Mouse (Mus musculus): Measurements from ENCODE around the gene Gramd4. TPM values are rescaled to one million over a fixed set of nuclear protein-coding genes. Genes with fewer than 3 reads are reported as not detected.
"Not testable (repeated sequence)": the region's sequence is repeated elsewhere in the genome, so short reads cannot be mapped to it uniquely, and the experiment has no call there.

Gramd4 gene
- polyA plus RNA-seq, 1 experiment, result 20.7 TPM

DNA sequence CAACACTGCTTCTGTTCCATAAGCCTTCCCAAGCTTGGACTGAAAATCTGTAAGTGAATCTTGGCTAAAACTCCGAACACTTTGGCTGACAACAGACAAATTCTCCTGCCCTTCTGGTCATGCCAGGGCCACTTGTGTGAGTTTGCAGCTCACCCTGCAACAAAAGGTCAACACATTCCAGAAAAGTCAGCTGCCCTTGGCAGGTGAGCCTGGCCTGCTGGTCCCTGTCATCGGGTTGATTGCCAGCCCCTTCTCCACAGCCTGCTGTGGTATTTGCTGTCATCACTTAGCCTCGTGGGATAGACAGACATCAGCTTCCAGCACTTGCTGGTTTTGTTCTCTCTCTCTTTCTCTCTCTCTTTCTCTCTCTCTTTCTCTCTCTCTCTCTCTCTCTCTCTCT, 114.6 kb downstream of the Gramd4 start:
- Histone ChIP-seq H3K27ac (ENCODE audit: control insufficient read depth, insufficient read depth, low read depth, low read length, poor library complexity) (peak overlapping the region; percentile 46; the same call in 1 of the 2 replicates), H3K4me3 (replicated peaks; ENCODE audit: control insufficient read depth, low read depth, low read length) (no peak overlapping the region), H3K4me1 (ENCODE audit: control insufficient read depth, insufficient read depth, low read length) (peaks cover 5% of the 10 kb centered on the region; the same call in 1 of the 2 replicates)
- WGBS, result 41% methylated on average over 3 of the region's 3 CpGs
- no peak for TF ChIP-seq POLR2A (IDR thresholded peaks at IDR 0.05; ENCODE audit: borderline replicate concordance, control insufficient read depth, low read depth, low read length)
- no peak for TF ChIP-seq CTCF (IDR thresholded peaks at IDR 0.05; ENCODE audit: control insufficient read depth, insufficient read depth, low read length)

DNA sequence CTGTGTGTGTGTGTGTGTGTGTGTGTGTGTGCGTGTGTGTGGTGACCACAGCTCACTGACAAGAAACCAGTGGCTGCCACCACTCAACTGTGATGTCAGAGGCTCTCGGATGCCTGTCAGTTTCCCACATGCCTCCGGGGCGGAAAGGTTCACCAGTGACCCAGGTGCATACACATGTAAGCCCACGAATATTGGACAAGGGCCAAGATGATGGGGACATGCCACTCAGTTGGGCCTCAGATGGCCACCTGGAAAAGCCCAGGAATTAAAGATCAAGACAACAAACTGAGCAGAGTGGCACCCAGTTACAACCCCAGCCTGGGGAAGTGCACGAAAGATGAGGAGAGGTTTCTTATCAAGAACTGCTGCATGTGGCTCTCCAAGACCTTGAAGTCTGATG, 115.0 kb downstream of the Gramd4 start:
- H3K27ac ChIP-seq (ENCODE audit: control insufficient read depth, insufficient read depth, low read depth, low read length, poor library complexity), result peak overlapping the region; percentile 52
- 33% methylated on average over 6 of the region's 6 CpGs for WGBS
- H3K4me1 ChIP-seq (ENCODE audit: control insufficient read depth, insufficient read depth, low read length), result peaks cover 5% of the 10 kb centered on the region; the same call in 1 of the 2 replicates
- TF ChIP-seq CTCF (IDR thresholded peaks at IDR 0.05; ENCODE audit: control insufficient read depth, insufficient read depth, low read length) (no peak), POLR2A (IDR thresholded peaks at IDR 0.05; ENCODE audit: borderline replicate concordance, control insufficient read depth, low read depth, low read length) (no peak)
- H3K4me3 ChIP-seq (replicated peaks; ENCODE audit: control insufficient read depth, low read depth, low read length), result no peak overlapping the region

DNA sequence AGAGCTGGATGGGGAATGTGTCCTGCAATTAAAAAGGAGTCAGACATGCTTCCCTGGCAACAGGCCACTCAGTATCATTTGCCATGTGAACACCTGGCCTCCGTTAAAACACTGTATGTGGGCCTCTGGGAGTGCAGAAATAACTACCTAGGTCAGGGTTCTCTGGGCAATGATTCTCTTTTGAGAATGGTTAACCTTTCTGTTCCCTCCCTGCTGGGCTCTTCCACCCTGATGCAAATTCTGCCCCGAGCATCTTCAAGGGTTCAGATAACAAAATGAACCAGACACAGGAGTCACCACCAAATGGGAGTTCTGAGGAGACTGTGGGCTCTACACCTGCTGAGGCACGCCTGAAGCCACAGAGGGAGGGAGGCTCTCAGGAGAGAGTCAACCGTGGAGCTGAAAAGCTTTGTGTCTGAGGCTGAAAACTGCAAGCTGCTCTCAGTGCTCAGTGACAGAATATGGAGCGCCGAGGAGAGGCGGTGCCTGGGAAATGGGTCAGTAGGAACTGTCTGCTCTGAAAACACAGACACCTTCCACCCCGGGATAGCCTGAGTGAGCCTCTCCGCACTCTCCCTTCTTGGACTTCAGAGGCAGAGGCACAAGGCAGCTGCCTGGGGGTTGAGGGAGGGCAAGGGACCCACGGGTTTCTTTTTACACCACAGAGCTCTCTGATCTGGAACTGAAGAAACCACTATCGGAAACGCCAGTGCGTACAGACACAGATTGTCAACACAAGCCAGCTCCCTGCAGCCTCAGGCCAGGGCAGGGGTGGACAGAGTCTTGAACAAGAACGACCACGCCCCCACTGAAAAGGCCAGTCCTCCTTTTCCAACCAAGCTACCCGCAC, 115.9 kb downstream of the Gramd4 start:
- Histone ChIP-seq H3K4me3 (replicated peaks; ENCODE audit: control insufficient read depth, low read depth, low read length) (no peak overlapping the region), H3K4me1 (ENCODE audit: control insufficient read depth, insufficient read depth, low read length) (peaks cover 5% of the 10 kb centered on the region; the same call in 1 of the 2 replicates), H3K27ac (ENCODE audit: control insufficient read depth, insufficient read depth, low read depth, low read length, poor library complexity) (peak overlapping the region; percentile 89)
- WGBS, result 29% methylated on average over 16 of the region's 16 CpGs
- TF ChIP-seq CTCF (IDR thresholded peaks at IDR 0.05; ENCODE audit: control insufficient read depth, insufficient read depth, low read length) (no peak), POLR2A (IDR thresholded peaks at IDR 0.05; ENCODE audit: borderline replicate concordance, control insufficient read depth, low read depth, low read length) (no peak)

DNA sequence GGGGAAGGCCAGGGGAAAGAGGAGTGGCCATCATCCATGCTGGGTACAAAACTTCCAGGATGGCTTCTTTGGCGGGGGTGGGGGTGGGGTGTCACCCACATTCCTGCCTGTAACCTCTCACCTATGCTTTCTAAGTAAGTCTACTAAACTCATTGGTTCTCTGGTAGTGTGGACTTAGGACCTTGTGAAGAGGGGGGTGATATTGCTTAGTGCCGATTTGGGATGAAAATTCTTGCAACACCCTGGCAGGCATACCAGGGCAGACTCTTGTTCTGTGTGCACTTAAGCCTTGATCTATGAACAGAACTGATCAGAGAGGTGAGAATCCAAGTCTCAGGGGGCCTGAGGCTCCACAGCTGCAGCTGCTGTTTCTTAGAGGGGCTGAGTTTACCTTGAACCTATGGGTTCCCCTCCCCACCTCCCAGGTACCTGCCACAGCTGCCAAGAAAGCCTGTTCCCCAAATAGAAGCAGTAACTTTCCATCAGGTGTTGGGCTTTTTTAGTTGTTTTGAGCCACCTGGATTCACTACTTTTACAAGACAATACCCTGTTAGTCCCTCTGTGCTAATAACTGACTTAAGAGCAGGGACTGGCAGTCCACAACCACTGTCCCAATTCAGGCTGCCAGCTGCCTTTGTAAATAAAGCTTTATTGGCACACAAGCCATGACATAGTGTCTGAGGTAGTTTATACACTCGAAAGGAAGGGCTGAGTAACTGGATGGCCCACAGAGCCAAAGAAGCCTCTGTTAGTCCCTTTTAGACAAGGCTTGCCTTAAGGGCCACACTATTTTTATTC, 118.0 kb downstream of the Gramd4 start:
- Histone ChIP-seq H3K27ac (ENCODE audit: control insufficient read depth, insufficient read depth, low read depth, low read length, poor library complexity) (peak overlapping the region; percentile 18; the same call in 1 of the 2 replicates), H3K4me1 (ENCODE audit: control insufficient read depth, insufficient read depth, low read length) (peaks cover 1% of the 10 kb centered on the region; the same call in 1 of the 2 replicates), H3K4me3 (replicated peaks; ENCODE audit: control insufficient read depth, low read depth, low read length) (no peak overlapping the region)
- 76% methylated on average over 3 of the region's 3 CpGs for WGBS
- no peak for TF ChIP-seq CTCF (IDR thresholded peaks at IDR 0.05; ENCODE audit: control insufficient read depth, insufficient read depth, low read length)
- TF ChIP-seq POLR2A (IDR thresholded peaks at IDR 0.05; ENCODE audit: borderline replicate concordance, control insufficient read depth, low read depth, low read length), result no peak

DNA sequence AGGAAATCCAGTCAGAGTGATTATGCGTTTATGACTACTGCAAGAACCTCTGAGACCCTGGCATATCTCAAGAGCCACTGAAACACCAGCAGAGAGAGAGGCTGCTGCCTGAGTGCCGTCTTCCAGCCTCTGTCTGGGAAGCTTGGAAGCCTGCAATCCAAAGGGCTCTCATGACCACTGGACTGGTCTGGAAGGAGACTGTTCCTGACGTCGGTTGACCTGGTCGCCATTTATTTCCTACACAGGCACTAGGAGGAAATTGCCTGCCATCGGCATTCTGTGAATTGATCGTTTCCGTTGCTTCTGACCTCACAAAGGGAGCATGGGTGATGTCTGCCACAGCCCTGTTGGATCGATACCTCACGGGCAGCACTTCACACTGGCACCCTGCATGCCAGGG, 118.7 kb downstream of the Gramd4 start:
- peaks cover 1% of the 10 kb centered on the region; the same call in 1 of the 2 replicates for H3K4me1 ChIP-seq (ENCODE audit: control insufficient read depth, insufficient read depth, low read length)
- TF ChIP-seq POLR2A (IDR thresholded peaks at IDR 0.05; ENCODE audit: borderline replicate concordance, control insufficient read depth, low read depth, low read length) (no peak), CTCF (IDR thresholded peaks at IDR 0.05; ENCODE audit: control insufficient read depth, insufficient read depth, low read length) (no peak)
- 82% methylated on average over 10 of the region's 10 CpGs for WGBS
- H3K4me3 ChIP-seq (replicated peaks; ENCODE audit: control insufficient read depth, low read depth, low read length), result no peak overlapping the region
- no peak overlapping the region for H3K27ac ChIP-seq (ENCODE audit: control insufficient read depth, insufficient read depth, low read depth, low read length, poor library complexity)

DNA sequence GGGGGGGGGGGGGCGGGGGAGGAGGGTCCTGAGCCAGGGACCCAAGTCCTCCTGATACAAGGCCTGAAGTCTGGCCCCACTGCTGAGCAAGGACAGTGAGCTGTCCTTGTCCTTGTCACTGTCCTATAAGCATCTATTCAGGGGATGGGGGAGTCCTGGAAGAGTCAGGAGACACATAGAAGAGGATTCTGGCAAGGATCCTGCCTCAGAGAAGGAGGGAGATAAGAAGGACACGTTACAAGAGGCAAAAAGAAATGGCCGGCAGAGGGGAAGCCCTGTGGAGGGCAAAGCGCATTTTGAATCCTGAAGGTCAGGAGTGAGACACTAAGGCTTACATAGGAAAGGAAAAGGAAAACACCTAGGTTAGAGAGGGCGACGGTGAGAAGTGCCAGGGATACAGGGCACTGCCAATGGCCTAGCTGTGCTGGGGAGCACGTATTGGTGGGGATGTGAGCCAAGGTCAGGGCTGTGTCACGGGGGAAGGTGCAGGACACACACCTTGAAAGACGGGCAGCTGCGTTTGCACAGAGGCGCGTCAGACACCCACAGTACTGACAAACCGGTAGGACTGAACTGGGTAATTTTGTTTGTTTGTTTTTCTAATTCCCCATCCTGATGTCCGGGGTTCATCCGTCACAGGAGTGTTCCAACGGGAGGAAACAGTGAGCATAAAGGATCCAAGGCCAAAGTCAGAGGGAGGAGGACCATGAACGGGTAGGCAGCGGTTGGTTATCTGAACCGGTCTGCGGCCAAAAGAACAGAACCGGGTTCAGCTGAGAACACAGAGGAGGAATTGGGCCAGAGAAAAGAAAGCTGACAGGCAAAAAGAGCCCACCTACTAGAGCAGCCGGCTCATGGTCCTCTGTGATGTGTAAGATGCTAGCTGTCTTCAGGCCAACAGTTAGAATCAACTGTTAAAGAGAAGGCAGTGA, 119.5 kb downstream of the Gramd4 start:
- H3K4me1 ChIP-seq (ENCODE audit: control insufficient read depth, insufficient read depth, low read length), result no peaks in the 10 kb centered on the region; the same call in 1 of the 2 replicates
- H3K4me3 ChIP-seq (replicated peaks; ENCODE audit: control insufficient read depth, low read depth, low read length), result no peak overlapping the region
- H3K27ac ChIP-seq (ENCODE audit: control insufficient read depth, insufficient read depth, low read depth, low read length, poor library complexity), result no peak overlapping the region
- 85% methylated on average over 22 of the region's 22 CpGs for WGBS
- TF ChIP-seq CTCF (IDR thresholded peaks at IDR 0.05; ENCODE audit: control insufficient read depth, insufficient read depth, low read length), result no peak
- no peak for TF ChIP-seq POLR2A (IDR thresholded peaks at IDR 0.05; ENCODE audit: borderline replicate concordance, control insufficient read depth, low read depth, low read length)

DNA sequence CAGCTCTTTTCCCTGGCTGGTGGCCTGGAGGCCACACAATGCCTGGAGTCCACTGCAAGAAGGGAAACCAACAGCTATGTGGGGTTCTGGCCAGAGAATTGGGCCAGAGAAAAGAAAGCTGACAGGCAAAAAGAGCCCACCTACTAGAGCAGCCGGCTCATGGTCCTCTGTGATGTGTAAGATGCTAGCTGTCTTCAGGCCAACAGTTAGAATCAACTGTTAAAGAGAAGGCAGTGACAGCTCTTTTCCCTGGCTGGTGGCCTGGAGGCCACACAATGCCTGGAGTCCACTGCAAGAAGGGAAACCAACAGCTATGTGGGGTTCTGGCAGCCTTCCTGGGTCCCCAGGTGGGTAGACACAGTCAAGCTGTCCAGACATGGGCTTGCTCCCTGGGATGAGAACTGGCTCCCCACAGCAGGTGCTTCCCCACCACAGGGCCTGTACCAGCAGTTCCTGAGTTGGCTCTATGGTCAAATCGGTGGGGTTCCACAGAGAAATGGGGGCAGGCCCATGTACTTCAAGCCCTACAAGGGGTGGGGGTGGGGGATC, 120.3 kb downstream of the Gramd4 start:
- H3K27ac ChIP-seq (ENCODE audit: control insufficient read depth, insufficient read depth, low read depth, low read length, poor library complexity); H3K4me3 ChIP-seq (replicated peaks; ENCODE audit: control insufficient read depth, low read depth, low read length); H3K4me1 ChIP-seq (ENCODE audit: control insufficient read depth, insufficient read depth, low read length): not testable (repeated sequence)
- 31% methylated on average over 2 of the region's 2 CpGs for WGBS
